ENCODE assay signal across 8 mouse cellular contexts in genomic region chr13:64373695-64374094, GRCm38 (mm10). TPM values are rescaled to one million over a fixed set of nuclear protein-coding genes. Genes with fewer than 3 reads are reported as not detected.
DNase-seq lines count a peak whose midpoint lies in the region; ATAC-seq and TF ChIP-seq lines count a peak whose summit lies in the region.

No protein-coding gene starts in this region.

- 0 out of 2 replicates have a peak, but pooled peaks have one; percentile 7 for ATAC-seq in megakaryocyte progenitor cell, adult 5-6 weeks (replicated peaks; ENCODE audit: poor library complexity)
- ATAC-seq in midbrain, embryonic 11.5 days (ENCODE audit: low FRiP score): no peak

- H3K4me3 ChIP-seq in heart, adult 2 months: no peak overlapping the region
- H3K4me3 ChIP-seq in heart, embryonic 10.5 days: no peak overlapping the region
- H3K4me3 ChIP-seq in midbrain, embryonic 11.5 days (ENCODE audit: low read depth, low read length): no peak overlapping the region

- no peaks in the 10 kb centered on the region; the same call in 1 of the 2 replicates for H3K79me2 ChIP-seq in heart, adult 2 months (replicated peaks; ENCODE audit: control insufficient read depth, insufficient read depth, low read length)

- no peak overlapping the region for H3K9ac ChIP-seq in heart, adult 2 months (ENCODE audit: low read depth, low read length)
- H3K9ac ChIP-seq in midbrain, embryonic 11.5 days (ENCODE audit: low read length): no peak overlapping the region

- TF ChIP-seq POLR2A in heart, adult 2 months (IDR thresholded peaks at IDR 0.05; ENCODE audit: insufficient read depth, low read depth, low read length): no peak

- peaks cover 3% of the 10 kb centered on the region; the same call in 1 of the 2 replicates for H3K36me3 ChIP-seq in heart, adult 2 months (ENCODE audit: control insufficient read depth, insufficient read depth, low read length)
- H3K36me3 ChIP-seq in heart, embryonic 10.5 days: no peaks in the 10 kb centered on the region
- no peaks in the 10 kb centered on the region for H3K36me3 ChIP-seq in midbrain, embryonic 11.5 days (ENCODE audit: control insufficient read depth, insufficient read depth, low read length)

- 0% methylated on average over 1 of the region's 1 CpGs for whole genome bisulfite sequencing in heart, adult 2 months
- 6% methylated on average over 1 of the region's 1 CpGs for WGBS in heart, embryonic 10.5 days
- 24% methylated on average over 1 of the region's 1 CpGs for WGBS in midbrain, embryonic 11.5 days

- DNase-seq in heart, adult 2 months: peak; percentile 56 to 74
- no peak for DNase-seq in heart, postnatal 25 days (ENCODE audit: low spot score)
- DNase-seq in ovary, postnatal 36 days (ENCODE audit: low spot score): peak; percentile 38
- DNase-seq in ovary, adult 18-20 months (ENCODE audit: low spot score): no peak
- peak; percentile 33 for DNase-seq in heart, embryonic 10.5 days (ENCODE audit: low spot score)
- no peak for DNase-seq in cerebellum, adult 11 months
- DNase-seq in midbrain, embryonic 11.5 days (ENCODE audit: low spot score, missing footprints): no peak

- H3K9me3 ChIP-seq in heart, embryonic 10.5 days: no peaks in the 10 kb centered on the region
- H3K9me3 ChIP-seq in midbrain, embryonic 11.5 days (ENCODE audit: control insufficient read depth, low read length): no peaks in the 10 kb centered on the region

- no peak for TF ChIP-seq EP300 in heart, adult 2 months (IDR thresholded peaks at IDR 0.05; ENCODE audit: insufficient read depth, low read depth, low read length)

- H3K27me3 ChIP-seq in heart, adult 2 months (ENCODE audit: control insufficient read depth, insufficient read depth, low read length): no peaks in the 10 kb centered on the region
- no peaks in the 10 kb centered on the region for H3K27me3 ChIP-seq in heart, embryonic 10.5 days (ENCODE audit: insufficient read depth, poor library complexity, severe bottlenecking)
- no peaks in the 10 kb centered on the region for H3K27me3 ChIP-seq in midbrain, embryonic 11.5 days (ENCODE audit: control insufficient read depth, insufficient read depth, low read length)

- no peak overlapping the region for H3K27ac ChIP-seq in heart, adult 2 months
- peak overlapping the region; percentile 4; the same call in 1 of the 2 replicates for H3K27ac ChIP-seq in heart, embryonic 10.5 days
- no peak overlapping the region for H3K27ac ChIP-seq in midbrain, embryonic 11.5 days (ENCODE audit: low read depth, low read length)

- no peak for TF ChIP-seq CTCF in heart, adult 2 months (IDR thresholded peaks at IDR 0.05)

- no peak overlapping the region for H3K4me2 ChIP-seq in midbrain, embryonic 11.5 days

- H3K4me1 ChIP-seq in heart, adult 2 months (ENCODE audit: control insufficient read depth, insufficient read depth, low read length): no peaks in the 10 kb centered on the region
- H3K4me1 ChIP-seq in heart, embryonic 10.5 days: peaks cover 17% of the 10 kb centered on the region; the same call in 1 of the 2 replicates
- H3K4me1 ChIP-seq in midbrain, embryonic 11.5 days (ENCODE audit: control insufficient read depth, insufficient read depth, low read length): peaks cover 3% of the 10 kb centered on the region; the same call in 1 of the 2 replicates

- intact Hi-C loops in heart, adult 2 months (cut with DNase I): no loop called here
- intact Hi-C loops in heart, postnatal 25 days (cut with DNase I): loop anchor here (2.0 kb wide), 1 partner anchor 25 kb away; no protein-coding TSS in a partner anchor

RNA-seq across cellular contexts. Expression of gene Ctsl, which starts 3.0 kb away (rescaled TPM):
- 100 to 1,000 TPM; 221 to 288 TPM for total RNA-seq in heart, adult 2 months (2021)
- 90.0 and 166 TPM in 2 replicates for polyA plus RNA-seq in heart, adult 2 months (2012; rRNA removed)
- 100 to 1,000 TPM; 227 to 243 TPM for total RNA-seq in heart, postnatal 25 days (2021)
- 240 and 241 TPM in 2 replicates for polyA plus RNA-seq in heart, embryonic 10.5 days (2016; fragmentation: Nextera tagmentation; extraction: Ambion mirVana)
- 30.9 and 31.8 TPM in 2 replicates for total RNA-seq in megakaryocyte progenitor cell, adult 5-6 weeks (2015)
- total RNA-seq in megakaryocyte progenitor cell, adult 5-6 weeks (2017): 35.4 and 40.8 TPM in 2 replicates
- polyA plus RNA-seq in midbrain, embryonic 11.5 days (2014; fragmentation: Nextera tagmentation; extraction: Ambion mirVana): 142 and 147 TPM in 2 replicates

RNA-seq across cellular contexts. Expression of gene Cdk20, which starts 58.4 kb away (rescaled TPM):
- total RNA-seq in heart, adult 2 months (2021): 1 to 10 TPM; 2.5 to 2.9 TPM
- polyA plus RNA-seq in heart, adult 2 months (2012; rRNA removed): 6.2 and 7.4 TPM in 2 replicates
- 1 to 10 TPM; 2.7 to 4.4 TPM for total RNA-seq in heart, postnatal 25 days (2021)
- 4.1 and 6.2 TPM in 2 replicates for polyA plus RNA-seq in heart, embryonic 10.5 days (2016; fragmentation: Nextera tagmentation; extraction: Ambion mirVana)
- total RNA-seq in megakaryocyte progenitor cell, adult 5-6 weeks (2015): 0.44 and 3.3 TPM in 2 replicates
- total RNA-seq in megakaryocyte progenitor cell, adult 5-6 weeks (2017): 1.7 and 2.7 TPM in 2 replicates
- 7.1 and 8.6 TPM in 2 replicates for polyA plus RNA-seq in midbrain, embryonic 11.5 days (2014; fragmentation: Nextera tagmentation; extraction: Ambion mirVana)

Comparison
In these comparisons a context has a peak if more than half of its experiments do, and no peak if none do; other contexts are left out.
1. DNase-seq: peak in heart, adult 2 months (2 of 2), ovary, postnatal 36 days (single experiment) and heart, embryonic 10.5 days (single experiment); none in heart, postnatal 25 days (single experiment), ovary, adult 18-20 months (single experiment), cerebellum, adult 11 months (single experiment) and midbrain, embryonic 11.5 days (single experiment).
2. RNA of gene Ctsl, which starts 3.0 kb away (total RNA-seq): 221 to 288 TPM in heart, adult 2 months and 227 to 243 TPM in heart, postnatal 25 days; 30.9 to 40.8 TPM in megakaryocyte progenitor cell, adult 5-6 weeks; every median in the first group is over 4 times any median in the second.